Mouse (Mus musculus) hindbrain, embryonic 14.5 days (tissue): ENCODE data around the gene Dis3. TPM values are rescaled to one million over a fixed set of nuclear protein-coding genes. Genes with fewer than 3 reads are reported as not detected.

Experiments
- ATAC-seq: fragments of 200-750 bp; cut with Nextera tagmentation; 2 replicates; pipeline ENCODE4 v1.8.0; 2017; ENCODE audit warnings: moderate number of reproducible peaks, mild to moderate bottlenecking, moderate TSS enrichment, moderate library complexity; ENCODE audit not compliant: low FRiP score
- DNase-seq: peaks from one replicate; pipeline ENCODE4 v3.0.0-alpha.2; 2015; ENCODE audit warnings: low spot score
- H3K27ac ChIP-seq: fragments of 300-500 bp; sonication (generic); 2 replicates; pipeline ENCODE4 v1.5.1; 2014; ENCODE audit warnings: mild to moderate bottlenecking, moderate library complexity
- H3K27me3 ChIP-seq: fragments of 300-500 bp; sonication (generic); 2 replicates; pipeline ENCODE4 v1.6.1; 2014; ENCODE audit warnings: mild to moderate bottlenecking, low read length, mixed read lengths; ENCODE audit not compliant: control insufficient read depth, insufficient read depth
- H3K36me3 ChIP-seq: fragments of 300-500 bp; sonication (generic); replicated peaks from 2 replicates; pipeline ENCODE4 v1.6.1; 2014; ENCODE audit not compliant: control insufficient read depth, insufficient read depth
- H3K4me1 ChIP-seq: fragments of 300-500 bp; sonication (generic); replicated peaks from 2 replicates; pipeline ENCODE4 v1.6.1; 2014; ENCODE audit warnings: antibody characterized with exemption, low read length, mixed read lengths; ENCODE audit not compliant: control insufficient read depth, insufficient read depth
- H3K4me2 ChIP-seq: fragments of 300-500 bp; sonication (generic); replicated peaks from 2 replicates; pipeline ENCODE4 v1.6.1; 2014; ENCODE audit warnings: mild to moderate bottlenecking, moderate library complexity
- H3K4me3 ChIP-seq: fragments of 300-500 bp; sonication (generic); replicated peaks from 2 replicates; pipeline ENCODE4 v1.5.1; 2014; ENCODE audit warnings: mild to moderate bottlenecking, low read length
- H3K9ac ChIP-seq: fragments of 300-500 bp; sonication (generic); 2 replicates; pipeline ENCODE4 v1.6.1; 2014
- H3K9me3 ChIP-seq: fragments of 300-500 bp; sonication (generic); 2 replicates; pipeline ENCODE4 v1.6.1; 2016; ENCODE audit warnings: low read length; ENCODE audit not compliant: control insufficient read depth
- WGBS: fragments of 180-500 bp; shearing (Covaris S2); extraction: QIAGEN DNeasy Blood & Tissue Kit; methylation state at CpG from one replicate; pipeline ENCODE4 v1.1.7; 2014; 5-methylcytosine and 5-hydroxymethylcytosine counted together
- polyA plus RNA-seq: library from polyadenylated mRNA; unstranded; fragments of >200 nt; fragmentation: Nextera tagmentation; extraction: Ambion mirVana; gene quantifications from 2 replicates; pipeline ENCODE4 v1.2.1, GENCODE M21; 2014

Gene Dis3
- polyA plus RNA-seq, 1 experiment from 2014 or later = 30.9 TPM

DNA sequence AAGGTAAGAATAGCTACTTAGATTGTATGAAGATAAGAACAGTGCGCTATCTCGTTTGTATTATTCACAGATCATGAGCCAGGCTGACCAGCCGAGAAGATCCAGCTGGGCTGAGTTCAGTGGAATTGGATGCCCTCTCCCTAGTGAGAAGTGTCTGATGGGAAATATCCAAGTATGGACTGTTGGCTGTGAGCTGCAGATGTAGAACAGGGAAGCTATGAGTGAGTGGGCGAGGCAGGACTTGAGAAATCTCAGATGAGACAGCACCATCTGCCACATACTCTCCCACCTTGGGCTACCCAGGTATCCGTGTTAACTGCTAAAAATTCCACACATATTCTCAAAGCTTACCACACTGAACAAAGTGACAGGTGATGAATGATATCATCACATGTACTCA is 69.6 kb downstream of the Dis3 start:
- peaks cover 11% of the 10 kb centered on the region for H3K36me3 ChIP-seq
- H3K9ac ChIP-seq = no peak overlapping the region
- 0 out of 2 replicates have a peak overlapping the region, but pooled peaks have one; percentile 5 for H3K27ac ChIP-seq
- no peak overlapping the region for H3K4me2 ChIP-seq
- H3K4me1 ChIP-seq = peaks cover 8% of the 10 kb centered on the region; the same call in 1 of the 2 replicates
- WGBS = 82% methylated on average over 5 of the region's 5 CpGs
- ATAC-seq = peak; percentile 37
- H3K27me3 ChIP-seq = no peaks in the 10 kb centered on the region
- H3K9me3 ChIP-seq = peaks cover 5% of the 10 kb centered on the region; the same call in 1 of the 2 replicates
- DNase-seq = no peak
- no peak overlapping the region for H3K4me3 ChIP-seq

Other genes starting within 250 kb of the Dis3 start
- gene Rpl36a-ps1, start 105.5 kb downstream of the Dis3 start, polyA plus RNA-seq = 0.78 TPM in 1 of 2 replicates, not detected in the other
- gene Mzt1, start 53.6 kb downstream of the Dis3 start, polyA plus RNA-seq = 78.2 and 96.6 TPM in 2 replicates
- gene Bora, start 53.5 kb downstream of the Dis3 start, polyA plus RNA-seq = 11.2 and 13.6 TPM in 2 replicates
- 18.5 and 19.3 TPM in 2 replicates for gene Pibf1, start 346 bp downstream of the Dis3 start, polyA plus RNA-seq
- 3.3 and 3.5 TPM in 2 replicates for gene Klf5, start 198.9 kb upstream of the Dis3 start, polyA plus RNA-seq